Mouse (Mus musculus) lung, embryonic 15.5 days (tissue): ENCODE data around the gene Ercc2. TPM values are rescaled to one million over a fixed set of nuclear protein-coding genes. Genes with fewer than 3 reads are reported as not detected.

Experiments
- ATAC-seq: fragments of 200-750 bp; cut with Nextera tagmentation; 2 replicates; pipeline ENCODE4 v1.8.0; 2017; ENCODE audit warnings: moderate number of reproducible peaks, borderline replicate concordance; ENCODE audit not compliant: low FRiP score, low TSS enrichment; ENCODE audit errors: extremely low read depth
- H3K27ac ChIP-seq: fragments of 300-500 bp; sonication (generic); 2 replicates; pipeline ENCODE4 v1.5.1; 2015; ENCODE audit warnings: moderate library complexity, mild to moderate bottlenecking, inconsistent platforms
- H3K27me3 ChIP-seq: fragments of 300-500 bp; sonication (generic); 2 replicates; pipeline ENCODE4 v1.6.1; 2015; ENCODE audit warnings: inconsistent platforms
- H3K36me3 ChIP-seq: fragments of 300-500 bp; sonication (generic); 2 replicates; pipeline ENCODE4 v1.6.1; 2015; ENCODE audit warnings: inconsistent platforms
- H3K4me1 ChIP-seq: fragments of 300-500 bp; sonication (generic); 2 replicates; pipeline ENCODE4 v1.6.1; 2015; ENCODE audit warnings: inconsistent platforms
- H3K4me2 ChIP-seq: fragments of 300-500 bp; sonication (generic); 2 replicates; pipeline ENCODE4 v1.6.1; 2015; ENCODE audit warnings: inconsistent platforms, mild to moderate bottlenecking, moderate library complexity
- H3K4me3 ChIP-seq: fragments of 300-500 bp; sonication (generic); 2 replicates; pipeline ENCODE4 v1.5.1; 2015; ENCODE audit warnings: mild to moderate bottlenecking, inconsistent platforms
- H3K9ac ChIP-seq: fragments of 300-500 bp; sonication (generic); 2 replicates; pipeline ENCODE4 v1.6.1; 2015; ENCODE audit warnings: inconsistent platforms
- H3K9me3 ChIP-seq: fragments of 300-500 bp; sonication (generic); 2 replicates; pipeline ENCODE4 v1.6.1; 2016; ENCODE audit warnings: inconsistent platforms
- whole genome bisulfite sequencing: fragments of 180-500 bp; shearing (Covaris S2); methylation state at CpG from one replicate; pipeline ENCODE4 v1.1.7; 2015; 5-methylcytosine and 5-hydroxymethylcytosine counted together
- polyA plus RNA-seq: library from polyadenylated mRNA; unstranded; fragments of >200 nt; fragmentation: Nextera tagmentation; extraction: Ambion mirVana; gene quantifications from 2 replicates; pipeline ENCODE4 v1.2.1, GENCODE M21; 2015

Gene Ercc2
- polyA plus RNA-seq, 1 experiment from 2014 or later = 14.4 TPM

- H3K36me3 ChIP-seq = peaks cover 62% of the 10 kb centered on the region
- H3K9ac ChIP-seq = no peak overlapping the region
- no peaks in the 10 kb centered on the region for H3K9me3 ChIP-seq
- H3K27ac ChIP-seq = peak overlapping the region; percentile 27
- H3K27me3 ChIP-seq = no peaks in the 10 kb centered on the region
- no peak overlapping the region for H3K4me3 ChIP-seq
- H3K4me1 ChIP-seq = no peaks in the 10 kb centered on the region
- WGBS = 78% methylated on average over 8 of the region's 8 CpGs
- no peak overlapping the region for H3K4me2 ChIP-seq
- 0 out of 2 replicates have a peak, but pooled peaks have one; percentile 6 for ATAC-seq
Observed at GRCm38 (mm10) chr7:19394484-19394883, 12.7 kb downstream of the Ercc2 start.

- peak; percentile 57; the same call in 1 of the 2 replicates for ATAC-seq
- H3K4me3 ChIP-seq = peak overlapping the region; percentile 34
- H3K27ac ChIP-seq = peak overlapping the region; percentile 69
- peaks cover 6% of the 10 kb centered on the region; the same call in 1 of the 2 replicates for H3K4me1 ChIP-seq
- peaks cover 41% of the 10 kb centered on the region for H3K27me3 ChIP-seq
- H3K4me2 ChIP-seq = peak overlapping the region; percentile 68
- peak overlapping the region; percentile 31 for H3K9ac ChIP-seq
- no peaks in the 10 kb centered on the region for H3K9me3 ChIP-seq
- 2% methylated on average over 27 of the region's 27 CpGs for WGBS
- peaks cover 11% of the 10 kb centered on the region; the same call in 1 of the 2 replicates for H3K36me3 ChIP-seq
Observed at GRCm38 (mm10) chr7:19399496-19400280, 17.9 kb downstream of the Ercc2 start.

GRCm38 (mm10) chr7:19400946-19401345 is 19.1 kb downstream of the Ercc2 start:
- no peak overlapping the region for H3K27ac ChIP-seq
- H3K36me3 ChIP-seq = no peaks in the 10 kb centered on the region
- WGBS = 77% methylated on average over 4 of the region's 4 CpGs
- peaks cover 8% of the 10 kb centered on the region; the same call in 1 of the 2 replicates for H3K4me1 ChIP-seq
- H3K4me2 ChIP-seq = no peak overlapping the region
- no peak overlapping the region for H3K4me3 ChIP-seq
- no peak overlapping the region for H3K9ac ChIP-seq
- peaks cover 48% of the 10 kb centered on the region for H3K27me3 ChIP-seq
- ATAC-seq = no peak
- H3K9me3 ChIP-seq = no peaks in the 10 kb centered on the region

- no peak overlapping the region for H3K9ac ChIP-seq
- no peak for ATAC-seq
- no peak overlapping the region for H3K4me3 ChIP-seq
- 78% methylated on average over 9 of the region's 9 CpGs for WGBS
- H3K9me3 ChIP-seq = no peaks in the 10 kb centered on the region
- H3K27ac ChIP-seq = no peak overlapping the region
- no peak overlapping the region for H3K4me2 ChIP-seq
- H3K36me3 ChIP-seq = no peaks in the 10 kb centered on the region
- H3K27me3 ChIP-seq = peaks cover 48% of the 10 kb centered on the region
- peaks cover 8% of the 10 kb centered on the region; the same call in 1 of the 2 replicates for H3K4me1 ChIP-seq
Observed at GRCm38 (mm10) chr7:19402535-19403112, 20.8 kb downstream of the Ercc2 start.

- under 1% methylated on average over 61 of the region's 62 CpGs for WGBS
- H3K36me3 ChIP-seq = no peaks in the 10 kb centered on the region
- peak; percentile 72 for ATAC-seq
- H3K4me2 ChIP-seq = peak within 1 kb of the TSS; percentile 98
- H3K9me3 ChIP-seq = no peaks in the 10 kb centered on the region
- peaks cover 48% of the 10 kb centered on the region for H3K27me3 ChIP-seq
- H3K4me1 ChIP-seq = peaks cover 8% of the 10 kb centered on the region; the same call in 1 of the 2 replicates
- no peak within 1 kb of the TSS for H3K27ac ChIP-seq
- H3K4me3 ChIP-seq = peak within 1 kb of the TSS; percentile 67
- H3K9ac ChIP-seq = peak within 1 kb of the TSS; percentile 49
Observed at GRCm38 (mm10) chr7:19403731-19404296, 22.0 kb downstream of the Ercc2 start, which contains the start of gene Klc3. Klc3 (minus strand) TSS chr7:19404104.

- Histone ChIP-seq H3K9ac (peak within 1 kb of the TSS; percentile 49), H3K36me3 (no peaks in the 10 kb centered on the region), H3K27me3 (peaks cover 48% of the 10 kb centered on the region), H3K27ac (no peak within 1 kb of the TSS), H3K9me3 (no peaks in the 10 kb centered on the region), H3K4me1 (peaks cover 8% of the 10 kb centered on the region; the same call in 1 of the 2 replicates), H3K4me2 (peak within 1 kb of the TSS; percentile 98), H3K4me3 (peak within 1 kb of the TSS; percentile 67)
- no peak for ATAC-seq
- WGBS = 41% methylated on average over 7 of the region's 7 CpGs
Observed at GRCm38 (mm10) chr7:19404476-19404875, 22.7 kb downstream of the Ercc2 start, which contains the start of gene Ckm. Ckm (plus strand) TSS chr7:19404776.

- Histone ChIP-seq H3K4me2 (peak overlapping the region; percentile 36), H3K9me3 (no peaks in the 10 kb centered on the region), H3K27me3 (peaks cover 39% of the 10 kb centered on the region), H3K27ac (no peak overlapping the region), H3K36me3 (no peaks in the 10 kb centered on the region), H3K4me1 (peaks cover 8% of the 10 kb centered on the region; the same call in 1 of the 2 replicates), H3K9ac (no peak overlapping the region), H3K4me3 (no peak overlapping the region)
- ATAC-seq = peak; percentile 37; the same call in 1 of the 2 replicates
- 3% methylated on average over 19 of the region's 19 CpGs for WGBS
Observed at GRCm38 (mm10) chr7:19405417-19405816, 23.6 kb downstream of the Ercc2 start.

GRCm38 (mm10) chr7:19409753-19410152 is 27.9 kb downstream of the Ercc2 start:
- no peak overlapping the region for H3K27ac ChIP-seq
- H3K36me3 ChIP-seq = no peaks in the 10 kb centered on the region
- 0 out of 2 replicates have a peak, but pooled peaks cover 2% of the 10 kb centered on the region for H3K4me1 ChIP-seq
- no peak overlapping the region for H3K4me2 ChIP-seq
- H3K27me3 ChIP-seq = peaks cover 6% of the 10 kb centered on the region
- WGBS = 45% methylated on average over 6 of the region's 6 CpGs
- ATAC-seq = no peak
- H3K4me3 ChIP-seq = no peak overlapping the region
- no peak overlapping the region for H3K9ac ChIP-seq
- no peaks in the 10 kb centered on the region for H3K9me3 ChIP-seq

GRCm38 (mm10) chr7:19410766-19411344 is 29.0 kb downstream of the Ercc2 start:
- no peak overlapping the region for H3K9ac ChIP-seq
- WGBS = 71% methylated on average over 11 of the region's 11 CpGs
- H3K4me2 ChIP-seq = no peak overlapping the region
- no peaks in the 10 kb centered on the region for H3K4me1 ChIP-seq
- no peaks in the 10 kb centered on the region for H3K27me3 ChIP-seq
- no peak overlapping the region for H3K4me3 ChIP-seq
- 0 out of 2 replicates have a peak overlapping the region, but pooled peaks have one; percentile 20 for H3K27ac ChIP-seq
- peak; percentile 50; the same call in 1 of the 2 replicates for ATAC-seq
- H3K9me3 ChIP-seq = no peaks in the 10 kb centered on the region
- H3K36me3 ChIP-seq = no peaks in the 10 kb centered on the region

- Histone ChIP-seq H3K27me3 (no peaks in the 10 kb centered on the region), H3K4me1 (peaks cover 3% of the 10 kb centered on the region; the same call in 1 of the 2 replicates), H3K27ac (no peak overlapping the region), H3K4me2 (no peak overlapping the region), H3K9me3 (no peaks in the 10 kb centered on the region), H3K9ac (no peak overlapping the region), H3K36me3 (no peaks in the 10 kb centered on the region), H3K4me3 (no peak overlapping the region)
- 66% methylated on average over 5 of the region's 5 CpGs for WGBS
- ATAC-seq = no peak
Observed at GRCm38 (mm10) chr7:19411783-19412182, 30.0 kb downstream of the Ercc2 start.

GRCm38 (mm10) chr7:19413525-19413924 is 31.7 kb downstream of the Ercc2 start:
- Histone ChIP-seq H3K27me3 (no peaks in the 10 kb centered on the region), H3K9me3 (no peaks in the 10 kb centered on the region), H3K4me2 (no peak overlapping the region), H3K36me3 (no peaks in the 10 kb centered on the region), H3K4me3 (no peak overlapping the region), H3K4me1 (peaks cover 4% of the 10 kb centered on the region; the same call in 1 of the 2 replicates), H3K9ac (no peak overlapping the region), H3K27ac (no peak overlapping the region)
- no peak for ATAC-seq
- 81% methylated on average over 3 of the region's 3 CpGs for WGBS
